Mouse (Mus musculus): Measurements from ENCODE around the gene Fam13c.
"Not testable (repeated sequence)": the region's sequence is repeated elsewhere in the genome, so short reads cannot be mapped to it uniquely, and the experiment has no call there.

Fam13c gene

GRCm38 (mm10) chr10:70439676-70440521 lies at the start of gene Fam13c:
Gene Fam13c, plus strand, starts transcription at chr10:70440481.
- DNase-seq (ENCODE audit: extremely low spot score), result peak; percentile 53

- no peak for DNase-seq (ENCODE audit: extremely low spot score)
Measured at GRCm38 (mm10) chr10:70395900-70396299, 44.4 kb upstream of the Fam13c start.

GRCm38 (mm10) chr10:70398224-70398623 lies 42.1 kb upstream of the Fam13c start:
- no peak for DNase-seq (ENCODE audit: extremely low spot score)

GRCm38 (mm10) chr10:70402006-70402405 lies 38.3 kb upstream of the Fam13c start:
- no peak for DNase-seq (ENCODE audit: extremely low spot score)

GRCm38 (mm10) chr10:70402711-70403110 lies 37.6 kb upstream of the Fam13c start:
- DNase-seq (ENCODE audit: extremely low spot score), result no peak

GRCm38 (mm10) chr10:70417811-70418486 lies 22.3 kb upstream of the Fam13c start:
- no peak for DNase-seq (ENCODE audit: extremely low spot score)

GRCm38 (mm10) chr10:70419282-70420264 lies 20.7 kb upstream of the Fam13c start:
- DNase-seq (ENCODE audit: extremely low spot score), result no peak

- DNase-seq (ENCODE audit: extremely low spot score), result no peak
Measured at GRCm38 (mm10) chr10:70426373-70426772, 13.9 kb upstream of the Fam13c start.

GRCm38 (mm10) chr10:70428121-70428662 lies 12.1 kb upstream of the Fam13c start:
- no peak for DNase-seq (ENCODE audit: extremely low spot score)

- DNase-seq (ENCODE audit: extremely low spot score), result no peak
Measured at GRCm38 (mm10) chr10:70429341-70429740, 10.9 kb upstream of the Fam13c start.

- no peak for DNase-seq (ENCODE audit: extremely low spot score)
Measured at GRCm38 (mm10) chr10:70433334-70433733, 6.9 kb upstream of the Fam13c start.

GRCm38 (mm10) chr10:70433736-70434135 lies 6.5 kb upstream of the Fam13c start:
- not testable (repeated sequence) for DNase-seq (ENCODE audit: extremely low spot score)

GRCm38 (mm10) chr10:70436656-70437055 lies 3.6 kb upstream of the Fam13c start:
- no peak for DNase-seq (ENCODE audit: extremely low spot score)

- DNase-seq (ENCODE audit: extremely low spot score), result no peak
Measured at GRCm38 (mm10) chr10:70437289-70437688, 3.0 kb upstream of the Fam13c start.

- peak; percentile 73 for DNase-seq (ENCODE audit: extremely low spot score)
Measured at GRCm38 (mm10) chr10:70440639-70441461, 569 bp downstream of the Fam13c start.

- no peak for DNase-seq (ENCODE audit: extremely low spot score)
Measured at GRCm38 (mm10) chr10:70442156-70442555, 1.9 kb downstream of the Fam13c start.

- no peak for DNase-seq (ENCODE audit: extremely low spot score)
Measured at GRCm38 (mm10) chr10:70442623-70443022, 2.3 kb downstream of the Fam13c start.

GRCm38 (mm10) chr10:70447787-70448186 lies 7.5 kb downstream of the Fam13c start:
- no peak for DNase-seq (ENCODE audit: extremely low spot score)

GRCm38 (mm10) chr10:70449206-70449605 lies 8.9 kb downstream of the Fam13c start:
- DNase-seq (ENCODE audit: extremely low spot score), result no peak

GRCm38 (mm10) chr10:70455886-70456305 lies 15.6 kb downstream of the Fam13c start:
- DNase-seq (ENCODE audit: extremely low spot score), result no peak

Measured in embryo, embryonic 9.5 days (tissue).